Mouse (Mus musculus): ENCODE results near the gene Casp14.

GRCm38 (mm10) chr10:78714129-78714528, 4.0 kb downstream of the Casp14 start:
- TF ChIP-seq CTCF (IDR thresholded peaks at IDR 0.05; ENCODE audit: insufficient read depth, low read depth, low read length) (no peak), POLR2A (IDR thresholded peaks at IDR 0.05; ENCODE audit: insufficient read depth, low read depth, low read length) (no peak)

Measured in olfactory bulb, adult 2 months (tissue).